8 mouse cellular contexts compared by ENCODE assay signal in the genomic region with DNA sequence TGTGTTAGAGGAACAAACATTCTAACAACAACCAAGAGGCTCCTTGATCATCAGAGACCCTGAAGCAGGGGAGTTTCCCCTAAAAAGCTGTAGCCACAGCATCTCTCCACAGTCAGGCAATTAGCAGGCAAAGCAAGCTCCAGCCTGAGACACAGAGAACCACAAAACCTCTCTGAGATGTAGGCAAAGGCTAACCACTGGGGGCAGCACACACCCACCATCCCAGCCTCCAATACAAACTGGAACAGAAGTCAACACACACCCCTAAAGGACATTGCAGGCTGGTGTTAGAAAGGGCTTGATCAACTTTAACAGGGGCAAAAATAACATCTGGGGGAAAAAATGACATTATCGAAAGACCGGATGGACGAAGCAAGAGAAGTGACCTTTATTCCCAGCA. TPM values are rescaled to one million over a fixed set of nuclear protein-coding genes. Genes with fewer than 3 reads are reported as not detected.
DNase-seq lines count a peak whose midpoint lies in the region; ATAC-seq and TF ChIP-seq lines count a peak whose summit lies in the region.

No protein-coding gene starts in this region.

- CTCF ChIA-PET in Patski (lab: Charles Lee), result interaction anchor here (0.7 to 1.8 kb wide), 5 partner anchors 18 to 178 kb away, joined by 3 to 4 read pairs (median 4); no protein-coding TSS in a partner anchor

- WGBS in liver, embryonic 14.5 days (ENCODE audit: insufficient replicate concordance), result 75% methylated on average over 3 of the region's 3 CpGs

- no peaks in the 10 kb centered on the region for H3K9me3 ChIP-seq in liver, embryonic 14.5 days (ENCODE audit: control insufficient read depth, low read length)

- POLR2A ChIA-PET in Patski (lab: Charles Lee), result no interaction called here

- peak; percentile 51 for ATAC-seq in Patski
- no peak for ATAC-seq in liver, embryonic 14.5 days (ENCODE audit: insufficient read depth)

- intact Hi-C loops in left cerebral cortex, postnatal 4 days (cut with DNase I), result no loop called here
- intact Hi-C loops in left cerebral cortex, postnatal 36 days (cut with DNase I), result no loop called here

- H3K4me1 ChIP-seq in liver, embryonic 14.5 days (replicated peaks; ENCODE audit: control insufficient read depth in 2 of 2, insufficient read depth in 2 of 2, low read length in 1 of 2), result no peaks in the 10 kb centered on the region

- peak; percentile 29 for DNase-seq in left cerebral cortex, postnatal 4 days
- DNase-seq in left cerebral cortex, postnatal 36 days (ENCODE audit: low spot score in 2 of 2), result no peak
- no peak for DNase-seq in Patski (ENCODE audit: low read depth, low spot score)
- DNase-seq in embryo, embryonic 11 days, result peak; percentile 49
- no peak for DNase-seq in liver, embryonic 14.5 days (ENCODE audit: low read depth in 3 of 3, low spot score in 3 of 3)
- DNase-seq in splenic B cell, adult 2 months (ENCODE audit: low read depth, low spot score), result peak; percentile 29
- no peak for DNase-seq in gastrocnemius, postnatal 10 days
- DNase-seq in layer of hippocampus, postnatal 25 days (ENCODE audit: extremely low spot score in 1 of 2, low spot score in 1 of 2), result no peak

- in situ Hi-C loops in Patski (cut with MboI; ENCODE audit: low pct_unique_long_range_greater_than_20kb), result no loop called here

- H3K4me3 ChIP-seq in liver, embryonic 14.5 days (ENCODE audit: insufficient read depth in 1 of 2, low read depth in 2 of 2, low read length in 2 of 2), result no peak overlapping the region

- H3K36me3 ChIP-seq in liver, embryonic 14.5 days (replicated peaks; ENCODE audit: control insufficient read depth, insufficient read depth, low read depth), result no peaks in the 10 kb centered on the region
- H3K36me3 ChIP-seq in splenic B cell, adult 2 months (ENCODE audit: control insufficient read depth, insufficient read depth, low read length, poor library complexity, severe bottlenecking), result no peaks in the 10 kb centered on the region

- no peak overlapping the region for H3K27ac ChIP-seq in liver, embryonic 14.5 days

- H3K4me2 ChIP-seq in liver, embryonic 14.5 days (ENCODE audit: low read depth), result no peak overlapping the region

- TF ChIP-seq CTCF in Patski (IDR thresholded peaks at IDR 0.05), result peak; percentile 72
- TF ChIP-seq CTCF in liver, embryonic 14.5 days (IDR thresholded peaks at IDR 0.05; ENCODE audit: low read depth), result peak; percentile 63

- no peak for TF ChIP-seq EP300 in liver, embryonic 14.5 days (IDR thresholded peaks at IDR 0.05; ENCODE audit: low read depth)

- H3K9ac ChIP-seq in liver, embryonic 14.5 days (replicated peaks), result no peak overlapping the region

- H3K27me3 ChIP-seq in Patski, result no peaks in the 10 kb centered on the region
- no peaks in the 10 kb centered on the region for H3K27me3 ChIP-seq in liver, embryonic 14.5 days (ENCODE audit: control insufficient read depth, insufficient read depth, low read length)
- no peaks in the 10 kb centered on the region for H3K27me3 ChIP-seq in splenic B cell, adult 2 months (ENCODE audit: control insufficient read depth, insufficient read depth, low read length, poor library complexity, severe bottlenecking)

RNA-seq across cellular contexts. Expression of a gene that starts 20.1 kb away (rescaled TPM):
- total RNA-seq in left cerebral cortex, postnatal 4 days (2021), result 10 to 100 TPM; 42.5 to 43.0 TPM
- 10 to 100 TPM; 22.2 to 22.6 TPM for total RNA-seq in left cerebral cortex, postnatal 36 days (2021)
- 66.6 TPM for polyA plus RNA-seq in Patski (2021)
- 8.7 and 11.6 TPM in 2 replicates for polyA plus RNA-seq in liver, embryonic 14.5 days (2012; rRNA removed)
- 25.7 and 26.0 TPM in 2 replicates for polyA plus RNA-seq in liver, embryonic 14.5 days (2014; fragmentation: Nextera tagmentation; extraction: Ambion mirVana)
- total RNA-seq in gastrocnemius, postnatal 10 days (2021), result 10 to 100 TPM; 23.8 to 29.8 TPM
- 10 to 100 TPM; 21.4 to 23.5 TPM for total RNA-seq in layer of hippocampus, postnatal 25 days (2021)

RNA-seq across cellular contexts. Expression of a gene that starts 41.5 kb away (rescaled TPM):
- 10 to 100 TPM; 14.1 to 15.3 TPM for total RNA-seq in left cerebral cortex, postnatal 4 days (2021)
- 10 to 100 TPM; 14.8 to 16.2 TPM for total RNA-seq in left cerebral cortex, postnatal 36 days (2021)
- 28.9 TPM for polyA plus RNA-seq in Patski (2021)
- polyA plus RNA-seq in liver, embryonic 14.5 days (2012; rRNA removed), result 6.0 and 7.0 TPM in 2 replicates
- polyA plus RNA-seq in liver, embryonic 14.5 days (2014; fragmentation: Nextera tagmentation; extraction: Ambion mirVana), result 5.9 and 8.2 TPM in 2 replicates
- total RNA-seq in gastrocnemius, postnatal 10 days (2021), result 1 to 10 TPM; 7.5 to 8.5 TPM
- total RNA-seq in layer of hippocampus, postnatal 25 days (2021), result 10 to 100 TPM; 15.3 to 15.4 TPM

Comparison
In these comparisons a context has a peak if more than half of its experiments do, and no peak if none do; other contexts are left out.
1. DNase-seq: peak in left cerebral cortex, postnatal 4 days (single experiment), embryo, embryonic 11 days (single experiment) and splenic B cell, adult 2 months (single experiment); none in left cerebral cortex, postnatal 36 days (0 of 2), Patski (single experiment), liver, embryonic 14.5 days (0 of 3), gastrocnemius, postnatal 10 days (single experiment) and layer of hippocampus, postnatal 25 days (0 of 2).